15 mouse cellular contexts compared by ENCODE assay signal in genomic region chr4:152757191-152757590, GRCm38 (mm10).
DNase-seq lines count a peak whose midpoint lies in the region; ATAC-seq lines count a peak whose summit lies in the region.
"Had no signal": no experiment of that assay in that cellular context is flagged by ENCODE, and none has a peak within 500 bp of the region (broad histone marks: within the 10 kb centered on the region; RNA-seq: fewer than 3 reads in every experiment).

No protein-coding gene starts in this region.

- no peak for ATAC-seq in hindbrain, embryonic 13.5 days (ENCODE audit: low FRiP score)
- no peak for ATAC-seq in hindbrain, embryonic 11.5 days (ENCODE audit: low FRiP score)
- ATAC-seq in stomach, embryonic 16.5 days (ENCODE audit: insufficient read depth, low FRiP score), result peak; percentile 47; the same call in 1 of the 2 replicates
- ATAC-seq: intestine, embryonic 16.5 days had no signal

- peaks cover 13% of the 10 kb centered on the region for H3K4me1 ChIP-seq in hindbrain, embryonic 13.5 days (replicated peaks)
- no peaks in the 10 kb centered on the region for H3K4me1 ChIP-seq in hindbrain, embryonic 11.5 days (replicated peaks; ENCODE audit: control insufficient read depth, insufficient read depth, low read length)
- no peaks in the 10 kb centered on the region for H3K4me1 ChIP-seq in stomach, embryonic 16.5 days (ENCODE audit: control insufficient read depth, insufficient read depth, low read length)

- H3K4me3 ChIP-seq in hindbrain, embryonic 13.5 days, result no peak overlapping the region
- H3K4me3 ChIP-seq in hindbrain, embryonic 11.5 days (ENCODE audit: low read depth, low read length), result no peak overlapping the region
- no peak overlapping the region for H3K4me3 ChIP-seq in stomach, embryonic 16.5 days (replicated peaks; ENCODE audit: low read length)

- 0 out of 2 replicates have a peak, but pooled peaks cover under 1% of the 10 kb centered on the region for H3K9me3 ChIP-seq in hindbrain, embryonic 13.5 days
- H3K9me3 ChIP-seq in hindbrain, embryonic 11.5 days (ENCODE audit: control insufficient read depth, low read length), result no peaks in the 10 kb centered on the region
- no peaks in the 10 kb centered on the region for H3K9me3 ChIP-seq in stomach, embryonic 16.5 days (replicated peaks; ENCODE audit: control insufficient read depth, low read length)

- no peaks in the 10 kb centered on the region for H3K27me3 ChIP-seq in hindbrain, embryonic 13.5 days
- H3K27me3 ChIP-seq in hindbrain, embryonic 11.5 days (ENCODE audit: control insufficient read depth, insufficient read depth, low read length), result no peaks in the 10 kb centered on the region
- H3K27me3 ChIP-seq in stomach, embryonic 16.5 days (ENCODE audit: control insufficient read depth, insufficient read depth, low read length), result no peaks in the 10 kb centered on the region

- peak overlapping the region; percentile 81; the same call in 1 of the 2 replicates for H3K27ac ChIP-seq in hindbrain, embryonic 13.5 days
- H3K27ac ChIP-seq in hindbrain, embryonic 11.5 days (ENCODE audit: low read depth, low read length), result no peak overlapping the region
- no peak overlapping the region for H3K27ac ChIP-seq in stomach, embryonic 16.5 days (ENCODE audit: low read length)
- H3K27ac ChIP-seq: liver, embryonic 14.5 days had no signal

- H3K4me2 ChIP-seq in hindbrain, embryonic 13.5 days, result no peak overlapping the region
- no peak overlapping the region for H3K4me2 ChIP-seq in hindbrain, embryonic 11.5 days (replicated peaks; ENCODE audit: low read depth, low read length)
- H3K4me2 ChIP-seq in stomach, embryonic 16.5 days (ENCODE audit: low read depth, low read length), result no peak overlapping the region

- no peak for DNase-seq in hindbrain, embryonic 11.5 days (ENCODE audit: low spot score)
- DNase-seq in testis, postnatal 10 days (ENCODE audit: low spot score), result peak; percentile 45
- no peak for DNase-seq in testis, postnatal 14 days (ENCODE audit: low spot score)
- peak; percentile 20 to 55 for DNase-seq in cerebellum, postnatal 4 days (ENCODE audit: low spot score in 2 of 2)
- no peak for DNase-seq in yolk sac, embryonic 10.5 days (ENCODE audit: low spot score)
- no peak for DNase-seq in heart, adult 18-20 months
- DNase-seq: kidney, postnatal 14 days; layer of hippocampus, adult 9-11 months; lung, postnatal 10 days; right cerebral cortex, postnatal 14 days; thymus, postnatal 14 days had no signal

- H3K9ac ChIP-seq in hindbrain, embryonic 13.5 days, result no peak overlapping the region
- no peak overlapping the region for H3K9ac ChIP-seq in hindbrain, embryonic 11.5 days (ENCODE audit: low read depth, low read length)
- H3K9ac ChIP-seq in stomach, embryonic 16.5 days (ENCODE audit: low read length), result no peak overlapping the region
- H3K9ac ChIP-seq: liver, embryonic 14.5 days had no signal

- H3K36me3 ChIP-seq in hindbrain, embryonic 13.5 days, result no peaks in the 10 kb centered on the region
- no peaks in the 10 kb centered on the region for H3K36me3 ChIP-seq in hindbrain, embryonic 11.5 days (ENCODE audit: control insufficient read depth, insufficient read depth, low read length)
- no peaks in the 10 kb centered on the region for H3K36me3 ChIP-seq in stomach, embryonic 16.5 days (ENCODE audit: control insufficient read depth, insufficient read depth, low read length)

- WGBS in hindbrain, embryonic 13.5 days, result 82% methylated on average over 5 of the region's 5 CpGs
- 92% methylated on average over 5 of the region's 5 CpGs for WGBS in hindbrain, embryonic 11.5 days
- WGBS in stomach, embryonic 16.5 days, result 80% methylated on average over 5 of the region's 5 CpGs

Comparison
In these comparisons a context has a peak if more than half of its experiments do, and no peak if none do; other contexts are left out.
1. DNase-seq: peak in testis, postnatal 10 days (single experiment) and cerebellum, postnatal 4 days (2 of 2); none in hindbrain, embryonic 11.5 days (single experiment), testis, postnatal 14 days (single experiment), yolk sac, embryonic 10.5 days (single experiment) and heart, adult 18-20 months (0 of 2).